Mouse (Mus musculus) stomach, embryonic 16.5 days (tissue): ENCODE data around the gene Paqr9. TPM values are rescaled to one million over a fixed set of nuclear protein-coding genes. Genes with fewer than 3 reads are reported as not detected.

ENCODE experiments used
- ATAC-seq: fragments of 200-750 bp; cut with Nextera tagmentation; 2 replicates; pipeline ENCODE4 v1.8.0; 2017; ENCODE audit warnings: moderate number of reproducible peaks, moderate TSS enrichment; ENCODE audit not compliant: insufficient read depth, low FRiP score
- H3K27ac ChIP-seq: fragments of 300-500 bp; sonication (generic); 2 replicates; pipeline ENCODE4 v1.5.1; 2014; ENCODE audit warnings: low read length
- H3K27me3 ChIP-seq: fragments of 300-500 bp; sonication (generic); 2 replicates; pipeline ENCODE4 v1.6.1; 2014; ENCODE audit warnings: low read length, control low read depth, mixed read lengths; ENCODE audit not compliant: control insufficient read depth, insufficient read depth
- H3K36me3 ChIP-seq: fragments of 300-500 bp; sonication (generic); 2 replicates; pipeline ENCODE4 v1.6.1; 2014; ENCODE audit warnings: low read length; ENCODE audit not compliant: control insufficient read depth, insufficient read depth
- H3K4me1 ChIP-seq: fragments of 300-500 bp; sonication (generic); 2 replicates; pipeline ENCODE4 v1.6.1; 2014; ENCODE audit warnings: low read length, control low read depth, mixed read lengths; ENCODE audit not compliant: control insufficient read depth, insufficient read depth
- H3K4me2 ChIP-seq: fragments of 300-500 bp; sonication (generic); 2 replicates; pipeline ENCODE4 v1.6.1; 2014; ENCODE audit warnings: low read depth, low read length, mixed read lengths
- H3K4me3 ChIP-seq: fragments of 300-500 bp; sonication (generic); replicated peaks from 2 replicates; pipeline ENCODE4 v1.5.1; 2014; ENCODE audit warnings: mild to moderate bottlenecking, low read length
- H3K9ac ChIP-seq: fragments of 300-500 bp; sonication (generic); 2 replicates; pipeline ENCODE4 v1.6.1; 2014; ENCODE audit warnings: low read length
- H3K9me3 ChIP-seq: fragments of 300-500 bp; sonication (generic); replicated peaks from 2 replicates; pipeline ENCODE4 v1.6.1; 2016; ENCODE audit warnings: low read length, control low read depth; ENCODE audit not compliant: control insufficient read depth
- WGBS: fragments of 180-500 bp; shearing (Covaris S2); extraction: QIAGEN DNeasy Blood & Tissue Kit; methylation state at CpG from one replicate; pipeline ENCODE4 v1.1.7; 2014; 5-methylcytosine and 5-hydroxymethylcytosine counted together
- polyA plus RNA-seq: library from polyadenylated mRNA; unstranded; fragments of >200 nt; fragmentation: Nextera tagmentation; extraction: Ambion mirVana; gene quantifications from 2 replicates; pipeline ENCODE4 v1.2.1, GENCODE M21; 2015

Paqr9 gene
- polyA plus RNA-seq, 1 experiment from 2014 or later = 0.53 TPM

DNA sequence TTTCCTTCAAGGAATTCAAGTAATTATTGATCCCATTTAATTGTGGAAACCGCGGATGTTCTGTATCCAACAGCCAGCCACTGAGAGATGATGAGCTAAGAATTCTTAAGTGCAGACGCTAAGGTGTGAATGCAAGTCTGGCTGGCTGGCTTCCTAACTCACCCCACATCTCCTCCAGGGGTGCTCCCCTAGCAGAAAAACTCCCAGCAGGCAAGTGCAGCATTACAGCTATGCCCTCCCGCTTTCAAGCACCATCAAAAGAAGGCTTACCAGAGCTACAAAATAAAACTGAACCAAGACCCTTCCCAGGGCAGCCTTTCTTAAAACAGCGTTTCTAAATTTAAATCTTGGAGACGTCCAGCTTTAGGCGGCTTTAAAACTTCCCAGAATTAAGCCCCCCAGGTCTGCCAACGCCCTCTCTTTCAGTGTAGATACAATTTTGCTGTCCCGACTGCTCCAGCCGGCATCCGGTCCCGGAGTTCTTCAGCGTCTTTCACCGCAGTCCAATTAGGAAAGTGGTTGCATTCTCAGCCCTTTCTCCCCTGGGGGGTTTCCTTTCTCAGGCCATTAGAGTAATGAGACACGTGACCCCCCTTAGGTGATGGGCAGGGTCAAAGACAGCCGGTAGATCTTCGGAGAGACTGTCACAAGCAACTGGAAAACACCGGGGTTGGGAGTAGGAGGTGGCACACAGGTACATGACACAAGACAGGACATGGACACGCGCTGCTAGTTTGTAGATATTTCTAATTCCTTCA is 22.5 kb downstream of the Paqr9 start:
- no peak for ATAC-seq
- Histone ChIP-seq H3K4me1 (no peaks in the 10 kb centered on the region), H3K36me3 (no peaks in the 10 kb centered on the region), H3K27me3 (peaks cover 12% of the 10 kb centered on the region; the same call in 1 of the 2 replicates), H3K9ac (no peak overlapping the region), H3K9me3 (no peaks in the 10 kb centered on the region), H3K27ac (no peak overlapping the region), H3K4me2 (peak overlapping the region; percentile 36), H3K4me3 (peak overlapping the region; percentile 6; the same call in 1 of the 2 replicates)
- WGBS = 10% methylated on average over 20 of the region's 20 CpGs

DNA sequence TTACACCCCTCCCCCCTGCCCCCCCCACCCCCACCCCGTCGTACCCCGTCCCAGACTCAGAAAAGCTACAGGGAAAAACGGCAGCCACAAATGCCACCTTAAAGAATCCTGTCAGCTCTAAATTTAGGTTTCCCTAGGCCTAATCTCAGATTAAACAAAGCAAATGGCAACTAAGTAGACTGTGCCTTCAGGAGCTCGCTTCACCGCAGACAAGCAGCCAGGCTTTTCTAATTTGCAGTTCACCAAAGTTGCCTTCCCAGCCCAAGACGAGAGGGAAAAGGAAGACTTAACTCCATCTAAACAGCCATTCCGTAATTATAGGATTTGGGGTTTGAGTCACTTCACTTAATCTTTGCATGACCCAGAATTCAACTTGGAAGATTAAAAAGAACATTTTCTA is 23.1 kb downstream of the Paqr9 start:
- Histone ChIP-seq H3K4me1 (no peaks in the 10 kb centered on the region), H3K27me3 (peaks cover 12% of the 10 kb centered on the region; the same call in 1 of the 2 replicates), H3K9me3 (no peaks in the 10 kb centered on the region), H3K4me2 (no peak overlapping the region), H3K36me3 (no peaks in the 10 kb centered on the region), H3K9ac (no peak overlapping the region), H3K27ac (no peak overlapping the region), H3K4me3 (no peak overlapping the region)
- WGBS = 14% methylated on average over 8 of the region's 8 CpGs
- no peak for ATAC-seq

DNA sequence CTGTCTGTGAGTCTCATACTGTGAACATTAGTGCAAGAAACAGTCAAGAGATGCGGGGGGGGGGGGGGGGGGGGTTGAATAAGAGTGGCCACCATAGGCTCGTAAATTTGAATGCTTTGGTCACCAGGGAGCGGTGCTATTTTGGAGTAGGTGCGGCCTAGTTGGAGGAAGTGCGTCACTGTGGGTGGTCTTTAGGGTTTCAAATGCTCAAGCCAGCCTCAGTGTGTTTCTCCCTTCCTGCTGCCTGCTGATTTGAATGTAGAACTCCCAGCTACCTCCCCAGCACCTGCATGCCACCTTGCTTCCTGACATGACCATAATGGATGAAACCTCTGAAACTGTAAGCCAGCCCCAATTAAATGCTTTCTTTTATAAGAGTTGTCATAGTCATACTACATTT is 26.6 kb downstream of the Paqr9 start:
- no peak for ATAC-seq
- H3K9me3 ChIP-seq = no peaks in the 10 kb centered on the region
- H3K27ac ChIP-seq = no peak overlapping the region
- no peaks in the 10 kb centered on the region for H3K36me3 ChIP-seq
- H3K9ac ChIP-seq = no peak overlapping the region
- H3K4me3 ChIP-seq = no peak overlapping the region
- 76% methylated on average over 5 of the region's 5 CpGs for WGBS
- H3K4me1 ChIP-seq = no peaks in the 10 kb centered on the region
- no peak overlapping the region for H3K4me2 ChIP-seq
- 0 out of 2 replicates have a peak, but pooled peaks cover 10% of the 10 kb centered on the region for H3K27me3 ChIP-seq

DNA sequence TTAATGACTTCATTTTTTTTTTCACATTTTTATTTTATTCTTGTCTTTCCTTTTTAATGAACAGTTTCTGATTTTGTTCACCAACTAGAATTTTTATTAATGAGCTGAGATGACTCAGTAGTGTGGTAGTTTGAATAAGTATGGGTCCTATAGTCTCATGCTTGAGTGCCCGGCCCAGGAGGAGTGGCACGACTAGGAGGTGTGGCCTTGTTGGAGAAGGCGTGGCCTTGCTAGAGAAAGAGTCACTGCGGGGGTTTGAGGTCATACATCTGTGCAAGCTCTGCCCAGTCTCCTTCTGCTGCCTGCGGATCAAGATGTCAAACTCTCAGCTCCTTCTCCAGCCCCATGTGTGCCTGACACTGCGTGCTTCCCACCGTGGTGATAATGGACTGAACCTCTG is 28.6 kb downstream of the Paqr9 start:
- H3K36me3 ChIP-seq = no peaks in the 10 kb centered on the region
- H3K9me3 ChIP-seq = no peaks in the 10 kb centered on the region
- H3K27ac ChIP-seq = no peak overlapping the region
- no peak overlapping the region for H3K9ac ChIP-seq
- no peaks in the 10 kb centered on the region for H3K27me3 ChIP-seq
- H3K4me2 ChIP-seq = no peak overlapping the region
- ATAC-seq = no peak
- H3K4me1 ChIP-seq = no peaks in the 10 kb centered on the region
- WGBS = 87% methylated on average over 7 of the region's 7 CpGs
- no peak overlapping the region for H3K4me3 ChIP-seq

DNA sequence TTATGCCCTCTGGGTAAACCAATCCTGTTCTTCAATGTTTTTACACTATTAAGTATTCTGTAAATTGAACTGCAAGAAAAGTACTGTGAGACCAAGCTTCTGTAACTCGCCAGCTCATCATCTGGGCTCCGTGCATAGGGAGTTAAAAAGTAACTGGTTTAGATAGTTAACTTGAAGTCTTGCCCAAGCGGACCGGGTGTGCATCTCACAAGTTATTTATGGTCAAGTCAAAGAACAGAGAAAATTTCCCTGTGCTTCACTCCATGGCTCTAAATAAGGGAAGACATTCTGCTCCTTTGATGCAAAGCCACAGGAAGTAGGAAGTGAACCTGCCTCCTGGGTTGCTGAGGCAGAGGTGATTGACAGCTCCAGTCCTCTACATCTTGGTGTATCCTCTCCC is 34.8 kb downstream of the Paqr9 start:
- Histone ChIP-seq H3K4me3 (no peak overlapping the region), H3K27ac (no peak overlapping the region), H3K4me1 (peaks cover 5% of the 10 kb centered on the region; the same call in 1 of the 2 replicates), H3K36me3 (no peaks in the 10 kb centered on the region), H3K4me2 (no peak overlapping the region), H3K27me3 (peaks cover 7% of the 10 kb centered on the region; the same call in 1 of the 2 replicates), H3K9ac (no peak overlapping the region), H3K9me3 (no peaks in the 10 kb centered on the region)
- 77% methylated on average over 4 of the region's 4 CpGs for WGBS
- ATAC-seq = no peak

DNA sequence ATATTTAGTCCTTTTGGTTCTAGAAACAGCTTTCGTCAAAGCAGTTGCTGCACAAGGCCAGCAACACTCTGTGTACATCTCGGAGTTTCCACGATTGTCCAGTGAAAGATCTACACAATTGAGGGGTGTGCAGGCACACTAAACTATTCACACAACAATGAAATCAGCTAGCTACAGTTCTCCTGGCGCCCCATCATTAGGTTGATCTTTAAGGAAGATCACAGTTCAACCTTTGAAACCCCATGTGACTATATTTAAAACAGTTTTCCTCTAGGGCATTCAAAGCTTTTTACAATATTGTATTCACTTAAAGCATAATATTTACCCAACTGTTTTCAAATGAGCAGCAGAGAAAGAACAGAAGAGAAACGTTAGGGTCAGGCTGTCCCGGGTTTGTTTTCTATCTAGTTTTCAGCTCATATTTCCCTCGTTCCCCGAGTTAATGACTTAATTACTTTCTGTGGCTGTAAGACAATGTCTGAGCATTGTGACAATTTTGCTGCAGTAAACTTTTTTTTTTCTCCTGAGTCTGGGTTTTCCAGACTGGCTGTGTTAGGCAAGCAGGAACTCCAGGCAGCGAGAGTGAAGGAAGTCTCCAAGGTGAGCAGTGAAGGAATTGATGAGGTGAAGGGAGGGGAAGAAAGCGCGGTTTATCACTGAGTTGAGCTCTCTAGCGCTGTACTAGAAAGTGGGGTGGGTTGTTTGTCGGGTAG is 38.2 kb downstream of the Paqr9 start:
- 0 out of 2 replicates have a peak overlapping the region, but pooled peaks have one; percentile 11 for H3K4me3 ChIP-seq
- H3K36me3 ChIP-seq = no peaks in the 10 kb centered on the region
- H3K4me1 ChIP-seq = peaks cover 5% of the 10 kb centered on the region; the same call in 1 of the 2 replicates
- WGBS = 35% methylated on average over 13 of the region's 13 CpGs
- no peak for ATAC-seq
- no peaks in the 10 kb centered on the region for H3K9me3 ChIP-seq
- H3K27me3 ChIP-seq = peaks cover 7% of the 10 kb centered on the region; the same call in 1 of the 2 replicates
- no peak overlapping the region for H3K27ac ChIP-seq
- H3K9ac ChIP-seq = no peak overlapping the region
- peak overlapping the region; percentile 40 for H3K4me2 ChIP-seq

DNA sequence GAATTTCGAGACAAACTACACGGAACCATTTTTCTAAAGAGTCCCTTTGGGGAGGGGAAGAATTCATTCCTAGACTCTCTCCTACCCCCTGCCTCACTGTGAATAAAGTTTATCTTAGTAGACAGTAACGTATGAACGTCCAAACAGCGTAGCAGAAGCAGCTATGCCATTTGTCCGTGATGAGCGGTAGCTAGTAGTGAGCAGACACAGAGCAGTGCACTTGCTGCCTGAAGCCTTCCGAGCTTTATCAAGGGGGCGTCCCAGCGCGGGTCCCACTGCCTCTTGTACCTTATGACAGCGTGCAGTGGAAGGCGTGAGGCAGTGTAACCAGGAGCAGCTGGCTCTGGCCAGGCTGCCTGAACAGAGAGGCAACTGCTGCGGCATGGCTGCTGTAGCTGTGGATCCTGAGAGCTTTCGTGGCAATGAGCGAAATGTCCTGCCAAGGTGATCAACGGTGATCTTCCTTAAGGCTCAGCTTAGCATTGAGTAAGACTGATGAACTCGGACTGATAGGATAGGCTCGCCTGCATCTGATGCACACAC is 38.8 kb downstream of the Paqr9 start:
- Histone ChIP-seq H3K36me3 (no peaks in the 10 kb centered on the region), H3K4me2 (peak overlapping the region; percentile 40), H3K27ac (no peak overlapping the region), H3K9me3 (no peaks in the 10 kb centered on the region), H3K4me3 (peak overlapping the region; percentile 11; the same call in 1 of the 2 replicates), H3K9ac (no peak overlapping the region), H3K27me3 (peaks cover 7% of the 10 kb centered on the region; the same call in 1 of the 2 replicates), H3K4me1 (peaks cover 5% of the 10 kb centered on the region; the same call in 1 of the 2 replicates)
- no peak for ATAC-seq
- WGBS = 30% methylated on average over 19 of the region's 19 CpGs

DNA sequence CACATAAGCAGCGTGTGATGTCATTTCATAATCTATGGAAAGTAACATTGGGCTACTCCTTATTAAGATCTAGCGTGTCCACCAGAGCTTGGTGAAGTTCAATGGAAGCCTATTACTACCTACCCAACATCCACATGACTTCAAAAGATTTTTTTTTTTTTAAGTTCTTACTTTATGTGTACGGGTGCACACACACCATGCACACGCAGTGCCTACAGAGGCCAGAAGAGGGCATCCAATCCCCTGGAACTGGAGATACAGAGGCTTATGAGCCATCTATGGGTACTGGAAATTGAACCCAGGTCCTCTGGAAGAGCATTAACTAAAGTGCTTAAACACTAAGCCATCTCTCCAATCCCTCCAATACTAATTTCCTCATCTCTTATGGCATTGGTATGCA is 39.9 kb downstream of the Paqr9 start:
- Histone ChIP-seq H3K36me3 (no peaks in the 10 kb centered on the region), H3K4me2 (no peak overlapping the region), H3K4me3 (no peak overlapping the region), H3K4me1 (peaks cover 5% of the 10 kb centered on the region; the same call in 1 of the 2 replicates), H3K27me3 (peaks cover 7% of the 10 kb centered on the region; the same call in 1 of the 2 replicates), H3K9me3 (no peaks in the 10 kb centered on the region), H3K27ac (no peak overlapping the region), H3K9ac (no peak overlapping the region)
- ATAC-seq = no peak
- WGBS = 85% methylated on average over 4 of the region's 4 CpGs

DNA sequence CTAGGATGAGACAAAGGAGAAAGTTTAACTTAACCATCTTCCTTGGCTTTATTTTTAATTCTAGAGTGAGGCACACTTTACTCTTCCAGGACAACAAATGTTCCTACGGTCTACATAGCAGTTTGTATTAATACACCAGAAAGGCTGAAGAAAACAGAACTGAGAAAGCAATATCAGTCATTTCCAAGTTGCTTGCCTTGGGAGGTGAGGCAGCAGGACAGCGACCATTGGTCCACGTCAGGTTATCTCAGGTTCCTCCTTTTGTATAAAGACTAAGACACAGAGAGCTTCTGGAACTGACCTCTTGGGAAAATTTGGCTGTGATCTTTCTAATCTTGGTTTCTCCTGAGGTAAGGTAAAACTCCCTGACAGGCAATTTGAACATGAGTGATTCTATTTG is 43.4 kb downstream of the Paqr9 start:
- WGBS = 59% methylated on average over 3 of the region's 3 CpGs
- Histone ChIP-seq H3K9me3 (no peaks in the 10 kb centered on the region), H3K27ac (no peak overlapping the region)

More for the DNA sequence above, 43.4 kb downstream of the Paqr9 start:
- no peak overlapping the region for H3K4me2 ChIP-seq
- no peak overlapping the region for H3K9ac ChIP-seq
- peaks cover 7% of the 10 kb centered on the region; the same call in 1 of the 2 replicates for H3K27me3 ChIP-seq
- peaks cover 5% of the 10 kb centered on the region; the same call in 1 of the 2 replicates for H3K4me1 ChIP-seq
- H3K4me3 ChIP-seq = no peak overlapping the region
- no peaks in the 10 kb centered on the region for H3K36me3 ChIP-seq
- ATAC-seq = no peak
